Mouse (Mus musculus): ENCODE measurements around the gene Emc8.

The Emc8 gene

GRCm38 (mm10) chr8:120685591-120685990 is 17.2 kb upstream of the Emc8 start:
- in situ Hi-C loops (cut with MboI), result no loop called here

- in situ Hi-C loops (cut with MboI), result no loop called here
These were observed 16.7 kb upstream of the Emc8 start for GRCm38 (mm10) chr8:120685097-120685496.

GRCm38 (mm10) chr8:120684082-120684481 is 15.7 kb upstream of the Emc8 start:
- in situ Hi-C loops (cut with MboI), result loop anchor here (5.0 kb wide), 1 partner anchor 108 kb away; no protein-coding TSS in a partner anchor

- in situ Hi-C loops (cut with MboI), result loop anchor here (5.0 kb wide), 1 partner anchor 109 kb away; no protein-coding TSS in a partner anchor
These were observed 15.2 kb upstream of the Emc8 start for GRCm38 (mm10) chr8:120683602-120684001.

GRCm38 (mm10) chr8:120681113-120681512 is 12.7 kb upstream of the Emc8 start:
- in situ Hi-C loops (cut with MboI), result loop anchor here (5.0 kb wide), 1 partner anchor 111 kb away; no protein-coding TSS in a partner anchor

GRCm38 (mm10) chr8:120680405-120680804 is 12.0 kb upstream of the Emc8 start:
- in situ Hi-C loops (cut with MboI), result loop anchor here (5.0 kb wide), 1 partner anchor 112 kb away; no protein-coding TSS in a partner anchor

GRCm38 (mm10) chr8:120679629-120680387 is 11.4 kb upstream of the Emc8 start:
- in situ Hi-C loops (cut with MboI), result loop anchor here (5.0 kb wide), 1 partner anchor 112 kb away; no protein-coding TSS in a partner anchor

GRCm38 (mm10) chr8:120678447-120678846 is 10.1 kb upstream of the Emc8 start:
- in situ Hi-C loops (cut with MboI), result no loop called here

- in situ Hi-C loops (cut with MboI), result no loop called here
These were observed 7.3 kb upstream of the Emc8 start for GRCm38 (mm10) chr8:120675718-120676117.

GRCm38 (mm10) chr8:120673298-120673697 is 4.9 kb upstream of the Emc8 start:
- in situ Hi-C loops (cut with MboI), result no loop called here

- in situ Hi-C loops (cut with MboI), result no loop called here
These were observed 4.4 kb upstream of the Emc8 start for GRCm38 (mm10) chr8:120672626-120673229.

GRCm38 (mm10) chr8:120671775-120672174 is 3.4 kb upstream of the Emc8 start:
- in situ Hi-C loops (cut with MboI), result no loop called here

- in situ Hi-C loops (cut with MboI), result no loop called here
These were observed 606 bp downstream of the Emc8 start, which contains the start of the genes Gm27021 and Cox4i1 for GRCm38 (mm10) chr8:120667561-120668373. Gm27021 (minus strand) TSS chr8:120668079. Cox4i1 (plus strand) TSS chr8:120668222.

- in situ Hi-C loops (cut with MboI), result no loop called here
These were observed 1.4 kb downstream of the Emc8 start for GRCm38 (mm10) chr8:120666807-120667470.

- in situ Hi-C loops (cut with MboI), result no loop called here
These were observed 2.5 kb downstream of the Emc8 start for GRCm38 (mm10) chr8:120665726-120666455.

GRCm38 (mm10) chr8:120664566-120664965 is 3.8 kb downstream of the Emc8 start:
- in situ Hi-C loops (cut with MboI), result no loop called here

- in situ Hi-C loops (cut with MboI), result no loop called here
These were observed 11.0 kb downstream of the Emc8 start for GRCm38 (mm10) chr8:120657415-120657814.

- in situ Hi-C loops (cut with MboI), result no loop called here
These were observed 11.9 kb downstream of the Emc8 start for GRCm38 (mm10) chr8:120656322-120657052.

- in situ Hi-C loops (cut with MboI), result loop anchor here (25.0 kb wide), 1 partner anchor 440 kb away; the partner anchor contains the start of gene Foxf1
These were observed 20.8 kb downstream of the Emc8 start, which contains the start of gene 1190005I06Rik for GRCm38 (mm10) chr8:120647532-120647931. 1190005I06Rik (minus strand) TSS chr8:120647632.

- in situ Hi-C loops (cut with MboI), result loop anchor here (25.0 kb wide), 1 partner anchor 443 kb away; the partner anchor contains the start of gene Foxf1
These were observed 23.7 kb downstream of the Emc8 start for GRCm38 (mm10) chr8:120644663-120645062.
